Mouse (Mus musculus) olfactory bulb, adult 2 months (tissue): Measurements from ENCODE around the gene Zmiz1.

Experiments used
- CTCF ChIP-seq: fragments of 200-500 bp; IDR thresholded peaks from 2 replicates; pipeline ENCODE4 v1.5.1; 2012; ENCODE audit warnings: low read depth, mild to moderate bottlenecking, low read length, moderate library complexity; ENCODE audit not compliant: insufficient read depth
- POLR2A ChIP-seq: fragments of 200-500 bp; IDR thresholded peaks from 2 replicates; pipeline ENCODE4 v1.6.1; 2012; ENCODE audit warnings: mild to moderate bottlenecking, low read depth, low read length, moderate library complexity; ENCODE audit not compliant: insufficient read depth

- TF ChIP-seq CTCF (peak; percentile 8; the same call in 1 of the 2 replicates), POLR2A (no peak)
Measured at GRCm38 (mm10) chr14:25479841-25480252, 20.9 kb downstream of the Zmiz1 start.
